Mouse (Mus musculus) gastrocnemius, adult 8-10 months (tissue): Measurements from ENCODE around the gene Galr3. TPM values are rescaled to one million over a fixed set of nuclear protein-coding genes. Genes with fewer than 3 reads are reported as not detected.
"Not testable (repeated sequence)": the region's sequence is repeated elsewhere in the genome, so short reads cannot be mapped to it uniquely, and the experiment has no call there.

Experiments
- DNase-seq, 2 experiments: peaks; one replicate each; pipeline ENCODE4 v3.0.0; 2022; ENCODE audit warnings: low spot score in 2 of 2
- total RNA-seq, 4 experiments: library from RNA; stranded (reverse); gene quantifications; 2 replicates each; pipeline ENCODE4 v1.2.4; 2022

Galr3 gene
- total RNA-seq, 4 experiments from 2014 or later, result not detected

GRCm38 (mm10) chr15:79026511-79027290 is 15.0 kb upstream of the Galr3 start:
- DNase-seq, result no peak

GRCm38 (mm10) chr15:79027291-79028205 is 14.1 kb upstream of the Galr3 start:
- DNase-seq, result peak in 1 of 2 experiments; percentile 28

- peak; percentile 87 to 91 for DNase-seq
Measured at GRCm38 (mm10) chr15:79028237-79028738, 13.4 kb upstream of the Galr3 start, which contains the start of gene H1f0. Gene H1f0 (plus strand): TSS chr15:79028450.

GRCm38 (mm10) chr15:79028823-79029484 is 12.7 kb upstream of the Galr3 start:
- DNase-seq, result no peak

- DNase-seq, result no peak
Measured at GRCm38 (mm10) chr15:79029519-79030241, 12.0 kb upstream of the Galr3 start.

GRCm38 (mm10) chr15:79030551-79031435 is 10.9 kb upstream of the Galr3 start:
- peak; percentile 85 to 94 for DNase-seq

- DNase-seq, result not testable (repeated sequence)
Measured at GRCm38 (mm10) chr15:79031908-79032307, 9.8 kb upstream of the Galr3 start.

- DNase-seq, result peak; percentile 46 to 64
Measured at GRCm38 (mm10) chr15:79037913-79038328, 3.8 kb upstream of the Galr3 start.

GRCm38 (mm10) chr15:79038331-79038730 is 3.4 kb upstream of the Galr3 start:
- no peak for DNase-seq

GRCm38 (mm10) chr15:79038853-79039252 is 2.8 kb upstream of the Galr3 start:
- DNase-seq, result peak; percentile 47 to 69

GRCm38 (mm10) chr15:79040501-79041416 is 926 bp upstream of the Galr3 start:
- DNase-seq, result no peak

GRCm38 (mm10) chr15:79042721-79043491 is 1.2 kb downstream of the Galr3 start:
- DNase-seq, result no peak

GRCm38 (mm10) chr15:79044837-79045236 is 3.2 kb downstream of the Galr3 start:
- no peak for DNase-seq

- DNase-seq, result no peak
Measured at GRCm38 (mm10) chr15:79048186-79048585, 6.5 kb downstream of the Galr3 start.

GRCm38 (mm10) chr15:79050160-79050845 is 8.6 kb downstream of the Galr3 start:
- no peak for DNase-seq

GRCm38 (mm10) chr15:79050964-79051363 is 9.3 kb downstream of the Galr3 start:
- DNase-seq, result no peak
